Mouse (Mus musculus) small intestine, adult 10 weeks (tissue): ENCODE data around the gene Mre11a. TPM values are rescaled to one million over a fixed set of nuclear protein-coding genes. Genes with fewer than 3 reads are reported as not detected.

Experiments used
- polyA plus RNA-seq: library from polyadenylated mRNA; stranded (reverse); fragments of 350-450 nt; fragmentation: Illumina TruSeq; extraction: RNeasy Lipid Tissue Mini Kit (QIAGEN cat#74804); gene quantifications from one replicate; pipeline ENCODE4 v1.2.3, GENCODE M21; 2014; ENCODE audit warnings: low replicate concordance

Mre11a gene
- 16.7 TPM for polyA plus RNA-seq

DNA sequence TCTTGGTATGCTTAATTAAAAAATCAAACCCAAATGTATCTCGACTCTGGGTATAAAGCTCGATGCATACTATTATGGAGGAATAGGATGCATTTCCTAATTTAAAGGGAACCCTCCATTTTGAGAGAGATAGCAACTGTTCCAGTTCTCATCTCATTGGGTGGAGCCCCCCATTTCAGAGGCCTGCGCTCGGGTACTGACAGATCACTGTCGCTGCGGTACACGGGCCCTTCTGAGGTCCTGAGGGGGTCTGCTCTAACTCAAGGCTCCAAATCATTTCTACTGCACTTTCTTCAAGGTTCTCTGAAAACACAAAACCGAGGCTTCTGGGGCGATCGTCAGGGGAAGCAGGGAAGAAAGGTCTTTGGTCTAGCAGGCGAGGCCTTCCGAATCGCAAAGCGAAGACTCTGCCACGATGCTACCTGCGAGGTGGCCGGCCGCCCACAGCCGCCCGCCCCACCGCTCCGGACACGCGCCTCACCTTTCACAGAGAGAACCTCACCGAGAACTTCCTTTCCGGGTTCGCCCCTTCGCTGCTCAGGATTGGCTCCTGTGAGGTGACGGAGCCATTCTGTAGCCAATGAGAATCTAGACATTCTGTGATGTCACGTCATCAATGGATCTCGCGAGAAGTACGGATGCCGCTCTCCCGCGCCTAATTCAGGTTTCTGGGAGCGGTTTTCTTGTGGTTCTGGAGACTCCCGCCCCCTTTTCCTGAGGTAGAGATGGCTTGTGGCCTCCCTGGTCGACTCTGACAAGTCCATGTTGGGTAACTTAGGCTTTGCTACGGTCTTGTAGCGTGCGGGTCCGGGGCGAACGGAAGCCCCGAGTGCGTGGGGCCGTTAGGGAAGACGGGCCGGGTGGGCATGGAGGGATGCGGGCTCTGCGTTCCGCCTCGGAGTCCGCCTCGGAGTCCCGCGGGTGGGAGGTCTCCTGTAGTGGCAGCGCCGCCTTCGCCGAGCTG is at the start of gene Mre11a, which contains the start of gene Ankrd49:
Mre11a (plus strand) TSS at position 616 of the 964 bp plus-strand sequence.
Ankrd49 (minus strand) TSS at position 818 of the 964 bp plus-strand sequence.

DNA sequence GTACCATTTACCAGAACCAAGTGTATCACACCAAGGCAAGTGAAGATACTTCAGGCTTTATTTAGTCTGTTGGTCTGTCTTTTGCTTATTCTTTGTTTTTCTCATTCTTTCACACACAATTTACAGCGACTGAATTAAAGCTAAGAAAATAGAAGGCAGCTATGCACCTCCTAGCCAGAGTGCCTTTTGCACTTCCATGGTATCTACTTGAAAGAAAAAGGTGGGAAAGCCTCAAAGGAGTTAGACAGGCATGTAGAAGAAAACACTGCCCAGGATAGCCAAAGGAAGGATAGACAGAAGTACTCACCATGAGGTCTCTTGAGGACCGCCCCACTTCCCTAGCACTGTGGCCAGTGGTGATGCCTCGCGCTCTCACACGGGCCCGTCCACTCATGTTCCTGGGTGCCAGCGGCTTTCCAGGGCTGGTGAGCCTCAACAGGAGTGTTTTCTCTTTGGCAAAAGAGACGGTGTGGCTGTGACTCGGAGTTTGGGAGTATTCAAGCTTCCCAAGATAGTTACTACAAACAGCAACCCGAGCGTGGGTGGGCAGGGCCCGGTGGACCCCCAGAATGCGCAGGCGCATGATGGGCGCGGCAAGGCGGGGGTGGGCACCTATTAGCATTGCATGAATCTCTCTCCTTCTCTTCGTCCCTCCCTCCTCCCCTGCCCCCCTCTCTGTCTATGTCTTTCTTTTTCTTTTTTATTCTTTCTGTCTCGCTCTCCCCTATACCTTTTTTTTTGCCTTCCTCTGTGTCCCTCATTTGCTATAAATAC is 44.1 kb upstream of the Mre11a start, which contains the start of gene Piwil4:
Piwil4 (minus strand) TSS at position 583 of the 774 bp plus-strand sequence.

GRCm38 (mm10) chr9:14752001-14752522 is 32.4 kb upstream of the Mre11a start, which contains the start of gene Fut4:
Fut4 (minus strand) TSS chr9:14752393.

GRCm38 (mm10) chr9:14770803-14771471 is 13.5 kb upstream of the Mre11a start, which contains the start of gene 1700012B09Rik:
1700012B09Rik (minus strand) TSS chr9:14771030.

GRCm38 (mm10) chr9:14859868-14860639 is 75.6 kb downstream of the Mre11a start, which contains the start of gene Gpr83:
Gpr83 (plus strand) TSS chr9:14860210.

Other genes starting within 250 kb of the Mre11a start
- gene Amotl1, start 139.6 kb upstream of the Mre11a start, polyA plus RNA-seq, result 2.0 TPM
- gene Piwil4, start 43.9 kb upstream of the Mre11a start, polyA plus RNA-seq, result 0.93 TPM
- gene Fut4, start 32.3 kb upstream of the Mre11a start, polyA plus RNA-seq, result 23.1 TPM
- gene 1700012B09Rik, start 13.6 kb upstream of the Mre11a start, polyA plus RNA-seq, result not detected
- gene Ankrd49, start 202 bp downstream of the Mre11a start, polyA plus RNA-seq, result 52.8 TPM
- gene Gpr83, start 75.6 kb downstream of the Mre11a start, polyA plus RNA-seq, result 0.15 TPM
- not detected for gene Izumo1r, start 119.3 kb downstream of the Mre11a start, polyA plus RNA-seq